9 mouse cellular contexts compared by ENCODE assay signal in the genomic region with DNA sequence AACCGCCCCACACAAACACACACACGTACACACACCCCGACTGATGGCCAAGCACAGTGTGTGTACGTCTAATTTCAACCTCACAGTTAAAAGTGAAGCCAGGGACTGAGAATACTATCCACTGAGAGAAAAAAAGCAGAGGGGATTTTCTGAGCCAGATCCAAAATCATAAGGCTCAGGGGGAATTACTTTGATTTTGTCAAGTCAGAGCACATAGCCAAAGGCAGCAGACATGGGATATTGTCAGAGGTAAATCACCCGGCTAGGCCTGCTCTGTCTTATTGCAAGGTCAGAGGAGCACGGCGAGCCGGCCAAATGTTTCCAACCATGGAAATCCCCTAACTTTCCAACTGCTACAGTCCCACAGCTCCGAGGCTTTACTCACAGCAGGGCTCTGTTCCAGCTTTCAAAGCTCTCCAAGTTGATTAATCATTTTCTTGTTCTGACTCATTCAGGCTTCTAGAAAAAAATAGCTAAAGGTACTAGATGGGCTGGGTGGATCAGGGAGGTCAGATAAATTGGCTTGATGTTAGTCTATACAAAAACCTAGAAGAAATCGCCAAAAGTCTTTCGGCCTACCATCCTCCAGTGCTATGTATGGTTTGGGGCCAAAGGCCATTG.
DNase-seq lines count a peak whose midpoint lies in the region; ATAC-seq and TF ChIP-seq lines count a peak whose summit lies in the region.
"Had no signal": no experiment of that assay in that cellular context is flagged by ENCODE, and none has a peak within 500 bp of the region (broad histone marks: within the 10 kb centered on the region; RNA-seq: fewer than 3 reads in every experiment).

No protein-coding gene starts in this region.

- H3K27me3 ChIP-seq in midbrain, embryonic 10.5 days (ENCODE audit: low read depth, poor library complexity, severe bottlenecking): no peaks in the 10 kb centered on the region
- H3K27me3 ChIP-seq in midbrain, embryonic 15.5 days (replicated peaks): no peaks in the 10 kb centered on the region
- no peaks in the 10 kb centered on the region for H3K27me3 ChIP-seq in kidney, embryonic 15.5 days
- H3K27me3 ChIP-seq in midbrain, embryonic 12.5 days: 0 out of 2 replicates have a peak, but pooled peaks cover 4% of the 10 kb centered on the region
- H3K27me3 ChIP-seq: liver, embryonic 15.5 days had no signal

- H3K4me1 ChIP-seq in midbrain, embryonic 10.5 days: peaks cover 53% of the 10 kb centered on the region
- no peaks in the 10 kb centered on the region for H3K4me1 ChIP-seq in midbrain, embryonic 15.5 days
- peaks cover 36% of the 10 kb centered on the region for H3K4me1 ChIP-seq in kidney, embryonic 15.5 days
- H3K4me1 ChIP-seq in midbrain, embryonic 12.5 days: peaks cover 15% of the 10 kb centered on the region; the same call in 1 of the 2 replicates

- H3K4me3 ChIP-seq in midbrain, embryonic 10.5 days: no peak overlapping the region
- H3K4me3 ChIP-seq in midbrain, embryonic 15.5 days: no peak overlapping the region
- no peak overlapping the region for H3K4me3 ChIP-seq in kidney, embryonic 15.5 days (replicated peaks)
- H3K4me3 ChIP-seq in midbrain, embryonic 12.5 days: no peak overlapping the region
- H3K4me3 ChIP-seq in layer of hippocampus, adult 2 months: no peak overlapping the region
- H3K4me3 ChIP-seq: liver, embryonic 15.5 days had no signal

- H3K4me2 ChIP-seq in midbrain, embryonic 15.5 days: no peak overlapping the region
- no peak overlapping the region for H3K4me2 ChIP-seq in kidney, embryonic 15.5 days
- H3K4me2 ChIP-seq in midbrain, embryonic 12.5 days (replicated peaks): no peak overlapping the region
- H3K4me2 ChIP-seq: liver, embryonic 15.5 days had no signal

- no peak for TF ChIP-seq CTCF in layer of hippocampus, adult 2 months (conservative IDR thresholded peaks at IDR 0.05)

- ATAC-seq in midbrain, embryonic 15.5 days (replicated peaks): no peak
- ATAC-seq in kidney, embryonic 15.5 days (replicated peaks; ENCODE audit: low FRiP score): peak; percentile 91
- no peak for ATAC-seq in midbrain, embryonic 12.5 days (ENCODE audit: low FRiP score, low read depth)

- no peaks in the 10 kb centered on the region for H3K36me3 ChIP-seq in midbrain, embryonic 10.5 days
- no peaks in the 10 kb centered on the region for H3K36me3 ChIP-seq in midbrain, embryonic 15.5 days (replicated peaks)
- no peaks in the 10 kb centered on the region for H3K36me3 ChIP-seq in kidney, embryonic 15.5 days
- no peaks in the 10 kb centered on the region for H3K36me3 ChIP-seq in midbrain, embryonic 12.5 days
- H3K36me3 ChIP-seq: liver, embryonic 15.5 days had no signal

- DNase-seq in midbrain, embryonic 10.5 days (ENCODE audit: low spot score): peak; percentile 38
- peak; percentile 93 for DNase-seq in adrenal gland, adult 8-10 months
- DNase-seq in heart, adult 18-20 months: peak; percentile 83 to 93
- DNase-seq in thymus, postnatal 25 days: no peak
- no peak for DNase-seq in layer of hippocampus, adult 2 months (ENCODE audit: low spot score in 2 of 2)

- WGBS in midbrain, embryonic 10.5 days: 37% methylated on average over 11 of the region's 11 CpGs
- 28% methylated on average over 11 of the region's 11 CpGs for WGBS in midbrain, embryonic 15.5 days
- WGBS in kidney, embryonic 15.5 days: 33% methylated on average over 11 of the region's 11 CpGs
- WGBS in midbrain, embryonic 12.5 days: 30% methylated on average over 11 of the region's 11 CpGs

- no peaks in the 10 kb centered on the region for H3K9me3 ChIP-seq in midbrain, embryonic 10.5 days (replicated peaks)
- no peaks in the 10 kb centered on the region for H3K9me3 ChIP-seq in midbrain, embryonic 15.5 days
- H3K9me3 ChIP-seq in kidney, embryonic 15.5 days (replicated peaks): no peaks in the 10 kb centered on the region
- H3K9me3 ChIP-seq in midbrain, embryonic 12.5 days: no peaks in the 10 kb centered on the region
- H3K9me3 ChIP-seq: liver, embryonic 15.5 days had no signal

- peak overlapping the region; percentile 71 for H3K27ac ChIP-seq in midbrain, embryonic 10.5 days (replicated peaks)
- no peak overlapping the region for H3K27ac ChIP-seq in midbrain, embryonic 15.5 days
- peak overlapping the region; percentile 88 for H3K27ac ChIP-seq in kidney, embryonic 15.5 days
- H3K27ac ChIP-seq in midbrain, embryonic 12.5 days (replicated peaks): 0 out of 2 replicates have a peak overlapping the region, but pooled peaks have one; percentile 1
- H3K27ac ChIP-seq in layer of hippocampus, adult 2 months: no peak overlapping the region
- H3K27ac ChIP-seq: liver, embryonic 15.5 days had no signal

- H3K9ac ChIP-seq in midbrain, embryonic 15.5 days: no peak overlapping the region
- no peak overlapping the region for H3K9ac ChIP-seq in kidney, embryonic 15.5 days
- H3K9ac ChIP-seq in midbrain, embryonic 12.5 days (replicated peaks): no peak overlapping the region
- H3K9ac ChIP-seq: liver, embryonic 15.5 days had no signal

Comparison
In these comparisons a context has a peak if more than half of its experiments do, and no peak if none do; other contexts are left out.
1. H3K27ac ChIP-seq: peak in midbrain, embryonic 10.5 days (single experiment), kidney, embryonic 15.5 days (single experiment) and midbrain, embryonic 12.5 days (single experiment); none in midbrain, embryonic 15.5 days (single experiment) and layer of hippocampus, adult 2 months (single experiment).
2. DNase-seq: peak in midbrain, embryonic 10.5 days (single experiment), adrenal gland, adult 8-10 months (single experiment) and heart, adult 18-20 months (2 of 2); none in thymus, postnatal 25 days (single experiment) and layer of hippocampus, adult 2 months (0 of 2).